Mouse (Mus musculus) adrenal gland, postnatal 36 days (tissue): ENCODE results near the gene Vmn2r71. TPM values are rescaled to one million over a fixed set of nuclear protein-coding genes. Genes with fewer than 3 reads are reported as not detected.

ENCODE experiments used
- DNase-seq, 2 experiments: peaks; one replicate each; pipeline ENCODE4 v3.0.0; 2021; ENCODE audit warnings: mixed read lengths in 1 of 2
- long read RNA-seq, 2 experiments: library from polyadenylated mRNA; stranded (forward); transcript quantifications; one replicate each; pipeline ENCODE4 v2.0.0; 2021; ENCODE audit warnings: borderline sequencing depth in 2 of 2
- total RNA-seq, 2 experiments: library from RNA; stranded (reverse); gene quantifications; 2 replicates each; pipeline ENCODE4 v1.2.3; 2021

Vmn2r71 gene
- total RNA-seq, result not detected
- long read RNA-seq, experiment 1, result 0 reads
- long read RNA-seq, experiment 2, result 0 reads

DNA sequence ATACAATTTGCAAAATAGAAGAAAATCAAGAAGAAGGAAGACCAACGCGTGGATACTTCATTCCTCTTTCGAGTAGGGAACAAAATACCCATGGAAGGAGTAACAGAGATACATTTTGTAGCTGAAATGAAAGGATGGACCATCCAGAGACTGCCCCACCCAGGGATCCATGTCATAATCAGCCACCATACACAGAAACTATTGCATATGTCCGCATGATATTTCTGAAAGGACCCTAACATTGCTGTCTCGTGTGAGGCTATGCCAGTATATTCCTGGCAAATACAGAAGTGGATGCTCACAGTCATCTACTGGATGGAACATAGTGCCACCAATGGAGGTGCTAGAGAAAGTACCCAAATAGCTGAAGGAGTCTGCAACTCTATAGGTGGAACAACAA, at the start of gene Vmn2r71:
TSS of gene Vmn2r71 (plus strand) at position 301 of the 400 bp plus-strand sequence.
- DNase-seq, result no peak

- DNase-seq, result no peak
Observed at GRCm38 (mm10) chr7:85542108-85542507, 20.8 kb upstream of the Vmn2r71 start.

DNA sequence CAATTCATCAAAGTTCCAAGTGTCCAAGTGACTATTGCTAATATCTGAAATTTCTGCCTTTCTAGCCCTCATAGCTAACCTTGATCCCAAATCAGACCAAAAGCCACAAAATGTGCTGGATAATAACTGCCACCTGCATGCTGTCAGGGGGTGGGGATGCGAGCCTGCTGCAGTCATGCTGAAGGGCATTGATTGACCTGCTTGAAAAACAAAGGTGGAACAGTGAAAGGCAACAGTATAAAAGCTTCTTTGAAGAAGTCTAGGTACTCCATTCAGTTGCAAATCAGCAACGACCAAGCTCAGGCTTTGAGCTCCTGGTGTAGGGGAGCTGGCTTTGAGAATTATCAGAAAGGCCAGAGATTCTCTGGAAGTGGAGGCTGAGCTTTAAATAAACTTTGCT, 19.8 kb upstream of the Vmn2r71 start:
- no peak for DNase-seq

DNA sequence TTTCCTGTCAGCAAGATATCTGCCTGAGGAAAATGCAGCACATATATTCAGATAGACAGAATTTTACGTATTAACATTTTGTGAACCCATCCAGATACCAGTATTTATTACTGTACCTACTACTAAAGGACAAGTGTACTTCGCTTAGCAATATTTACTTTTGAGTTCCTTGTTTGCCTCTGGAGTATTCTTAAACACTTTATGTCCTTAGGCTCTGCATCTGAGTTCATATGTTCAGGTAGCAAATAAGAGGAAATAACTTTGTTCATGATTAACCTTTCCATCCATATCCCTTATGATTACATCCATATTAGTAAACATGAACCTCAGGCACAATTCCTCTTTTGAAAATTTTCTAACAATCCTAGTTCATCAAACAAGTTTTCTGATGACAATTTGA, 6.2 kb downstream of the Vmn2r71 start, which contains the start of gene Vmn2r70:
TSS of gene Vmn2r70 (minus strand) at position 101 of the 400 bp plus-strand sequence.
- no peak for DNase-seq

Other genes with a start within 250 kb of the Vmn2r71 start
- gene Vmn2r69, start 147.2 kb upstream of the Vmn2r71 start, total RNA-seq, result not detected
- gene Vmn2r70, start 6.1 kb downstream of the Vmn2r71 start, total RNA-seq, result not detected
- not detected for gene Vmn2r72, start 192.0 kb downstream of the Vmn2r71 start, total RNA-seq